Mouse (Mus musculus) lung, adult 2 months (tissue): ENCODE data around the gene Mok.

Experiments used
- CTCF ChIP-seq: fragments of 200-500 bp; IDR thresholded peaks from 2 replicates; pipeline ENCODE4 v1.5.1; 2011; ENCODE audit warnings: mild to moderate bottlenecking, low read length, control low read depth; ENCODE audit not compliant: insufficient read depth
- POLR2A ChIP-seq: fragments of 200-500 bp; IDR thresholded peaks from 2 replicates; pipeline ENCODE4 v1.6.1; 2011; ENCODE audit warnings: low read depth, mild to moderate bottlenecking, control low read depth, low read length, borderline replicate concordance; ENCODE audit errors: extremely low read depth

DNA sequence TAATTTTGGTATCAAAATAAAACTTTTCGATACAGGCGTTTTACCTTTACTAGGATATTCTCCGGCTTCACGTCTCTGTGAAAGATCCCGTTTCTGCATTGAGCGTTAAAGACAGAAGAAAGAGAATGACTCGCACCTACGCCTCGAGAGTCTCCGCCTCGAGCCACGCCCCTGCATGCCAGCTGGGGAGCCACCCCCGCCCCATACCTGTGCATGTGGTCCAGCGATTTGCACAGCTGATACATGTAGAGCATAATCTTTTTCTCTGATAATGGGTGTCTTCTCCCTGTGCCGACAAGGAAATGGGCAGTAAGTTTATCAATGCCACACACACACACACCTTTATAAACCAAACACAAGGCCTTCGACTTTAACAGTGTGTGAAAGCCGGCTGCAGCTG, 25.8 kb downstream of the Mok start:
- no peak for TF ChIP-seq CTCF
- no peak for TF ChIP-seq POLR2A
